Mouse (Mus musculus): ENCODE measurements at regions not wholly inside any gene's neighbourhood (a gene's known extent, or its start where the extent isn't known, plus 50 kb on each side); places are given as distances from the start of the nearest gene placed in this dataset.

GRCm38 (mm10) chr13:51970051-51970450, 123.6 kb downstream of the Gadd45g start:
- Histone ChIP-seq H3K27me3 (replicated peaks; ENCODE audit: control insufficient read depth, insufficient read depth, low read length) (no peaks in the 10 kb centered on the region), H3K4me3 (ENCODE audit: low read depth, low read length) (no peak overlapping the region), H3K4me1 (ENCODE audit: control insufficient read depth, insufficient read depth, low read length) (peaks cover 41% of the 10 kb centered on the region), H3K4me2 (ENCODE audit: low read depth, low read length) (no peak overlapping the region), H3K36me3 (ENCODE audit: control insufficient read depth, insufficient read depth, low read length) (no peaks in the 10 kb centered on the region), H3K27ac (replicated peaks; ENCODE audit: low read depth, low read length) (no peak overlapping the region), H3K9ac (ENCODE audit: low read depth, low read length) (no peak overlapping the region), H3K9me3 (ENCODE audit: control insufficient read depth, low read length) (no peaks in the 10 kb centered on the region)
- 77% methylated on average over 11 of the region's 11 CpGs for WGBS
- no peak for DNase-seq (ENCODE audit: low spot score)
- ATAC-seq (ENCODE audit: low read depth): no peak

GRCm38 (mm10) chr13:51972656-51973310, 126.3 kb downstream of the Gadd45g start:
- DNase-seq (ENCODE audit: low spot score) (no peak), ATAC-seq (ENCODE audit: low read depth) (no peak)
- Histone ChIP-seq H3K9ac (ENCODE audit: low read depth, low read length) (no peak overlapping the region), H3K4me3 (ENCODE audit: low read depth, low read length) (no peak overlapping the region), H3K27me3 (replicated peaks; ENCODE audit: control insufficient read depth, insufficient read depth, low read length) (no peaks in the 10 kb centered on the region), H3K4me1 (ENCODE audit: control insufficient read depth, insufficient read depth, low read length) (peaks cover 56% of the 10 kb centered on the region), H3K36me3 (ENCODE audit: control insufficient read depth, insufficient read depth, low read length) (no peaks in the 10 kb centered on the region), H3K4me2 (ENCODE audit: low read depth, low read length) (no peak overlapping the region), H3K27ac (replicated peaks; ENCODE audit: low read depth, low read length) (no peak overlapping the region; the same call in 1 of the 2 replicates), H3K9me3 (ENCODE audit: control insufficient read depth, low read length) (peaks cover 6% of the 10 kb centered on the region; the same call in 1 of the 2 replicates)
- WGBS: 50% methylated on average over 10 of the region's 12 CpGs

GRCm38 (mm10) chr13:51973461-51973860, 127.0 kb downstream of the Gadd45g start:
- 50% methylated on average over 10 of the region's 10 CpGs for WGBS
- peaks cover 9% of the 10 kb centered on the region; the same call in 1 of the 2 replicates for H3K9me3 ChIP-seq (ENCODE audit: control insufficient read depth, low read length)
- no peaks in the 10 kb centered on the region for H3K36me3 ChIP-seq (ENCODE audit: control insufficient read depth, insufficient read depth, low read length)
- ATAC-seq (ENCODE audit: low read depth) (no peak), DNase-seq (ENCODE audit: low spot score) (peak; percentile 86)
- H3K4me1 ChIP-seq (ENCODE audit: control insufficient read depth, insufficient read depth, low read length): peaks cover 53% of the 10 kb centered on the region
- no peak overlapping the region for H3K4me2 ChIP-seq (ENCODE audit: low read depth, low read length)
- no peak overlapping the region for H3K4me3 ChIP-seq (ENCODE audit: low read depth, low read length)
- no peak overlapping the region for H3K9ac ChIP-seq (ENCODE audit: low read depth, low read length)
- H3K27ac ChIP-seq (replicated peaks; ENCODE audit: low read depth, low read length): no peak overlapping the region; the same call in 1 of the 2 replicates
- no peaks in the 10 kb centered on the region for H3K27me3 ChIP-seq (replicated peaks; ENCODE audit: control insufficient read depth, insufficient read depth, low read length)

GRCm38 (mm10) chr13:51974101-51974500, 127.6 kb downstream of the Gadd45g start:
- 91% methylated on average over 5 of the region's 6 CpGs for WGBS
- H3K27me3 ChIP-seq (replicated peaks; ENCODE audit: control insufficient read depth, insufficient read depth, low read length): no peaks in the 10 kb centered on the region
- no peaks in the 10 kb centered on the region for H3K36me3 ChIP-seq (ENCODE audit: control insufficient read depth, insufficient read depth, low read length)
- no peak for DNase-seq (ENCODE audit: low spot score)
- H3K9ac ChIP-seq (ENCODE audit: low read depth, low read length): no peak overlapping the region
- H3K4me1 ChIP-seq (ENCODE audit: control insufficient read depth, insufficient read depth, low read length): peaks cover 49% of the 10 kb centered on the region
- H3K27ac ChIP-seq (replicated peaks; ENCODE audit: low read depth, low read length): no peak overlapping the region
- ATAC-seq (ENCODE audit: low read depth): no peak
- H3K9me3 ChIP-seq (ENCODE audit: control insufficient read depth, low read length): peaks cover 9% of the 10 kb centered on the region; the same call in 1 of the 2 replicates
- no peak overlapping the region for H3K4me3 ChIP-seq (ENCODE audit: low read depth, low read length)
- no peak overlapping the region for H3K4me2 ChIP-seq (ENCODE audit: low read depth, low read length)

GRCm38 (mm10) chr13:51975330-51975729, 128.9 kb downstream of the Gadd45g start:
- Histone ChIP-seq H3K9me3 (ENCODE audit: control insufficient read depth, low read length) (peaks cover 9% of the 10 kb centered on the region; the same call in 1 of the 2 replicates), H3K4me2 (ENCODE audit: low read depth, low read length) (0 out of 2 replicates have a peak overlapping the region, but pooled peaks have one; percentile 6), H3K4me3 (ENCODE audit: low read depth, low read length) (no peak overlapping the region), H3K27ac (replicated peaks; ENCODE audit: low read depth, low read length) (peak overlapping the region; percentile 52), H3K36me3 (ENCODE audit: control insufficient read depth, insufficient read depth, low read length) (no peaks in the 10 kb centered on the region), H3K27me3 (replicated peaks; ENCODE audit: control insufficient read depth, insufficient read depth, low read length) (no peaks in the 10 kb centered on the region), H3K9ac (ENCODE audit: low read depth, low read length) (no peak overlapping the region), H3K4me1 (ENCODE audit: control insufficient read depth, insufficient read depth, low read length) (peaks cover 40% of the 10 kb centered on the region)
- WGBS: 47% methylated on average over 10 of the region's 10 CpGs
- peak; percentile 48; the same call in 1 of the 2 replicates for ATAC-seq (ENCODE audit: low read depth)
- DNase-seq (ENCODE audit: low spot score): peak; percentile 65

- H3K36me3 ChIP-seq (ENCODE audit: control insufficient read depth, insufficient read depth, low read length): no peaks in the 10 kb centered on the region
- H3K9ac ChIP-seq (ENCODE audit: low read depth, low read length): no peak overlapping the region
- H3K4me3 ChIP-seq (ENCODE audit: low read depth, low read length): no peak overlapping the region
- ATAC-seq (ENCODE audit: low read depth) (peak; percentile 82), DNase-seq (ENCODE audit: low spot score) (peak; percentile 92)
- peaks cover 9% of the 10 kb centered on the region; the same call in 1 of the 2 replicates for H3K9me3 ChIP-seq (ENCODE audit: control insufficient read depth, low read length)
- WGBS: 34% methylated on average over 6 of the region's 7 CpGs
- H3K4me2 ChIP-seq (ENCODE audit: low read depth, low read length): 0 out of 2 replicates have a peak overlapping the region, but pooled peaks have one; percentile 6
- peaks cover 40% of the 10 kb centered on the region for H3K4me1 ChIP-seq (ENCODE audit: control insufficient read depth, insufficient read depth, low read length)
- peak overlapping the region; percentile 52 for H3K27ac ChIP-seq (replicated peaks; ENCODE audit: low read depth, low read length)
- no peaks in the 10 kb centered on the region for H3K27me3 ChIP-seq (replicated peaks; ENCODE audit: control insufficient read depth, insufficient read depth, low read length)
Observed at GRCm38 (mm10) chr13:51975801-51976601, 129.5 kb downstream of the Gadd45g start.

- Histone ChIP-seq H3K27ac (replicated peaks; ENCODE audit: low read depth, low read length) (peak overlapping the region; percentile 52), H3K4me3 (ENCODE audit: low read depth, low read length) (no peak overlapping the region), H3K36me3 (ENCODE audit: control insufficient read depth, insufficient read depth, low read length) (no peaks in the 10 kb centered on the region), H3K4me1 (ENCODE audit: control insufficient read depth, insufficient read depth, low read length) (peaks cover 40% of the 10 kb centered on the region), H3K9me3 (ENCODE audit: control insufficient read depth, low read length) (peaks cover 9% of the 10 kb centered on the region; the same call in 1 of the 2 replicates), H3K27me3 (replicated peaks; ENCODE audit: control insufficient read depth, insufficient read depth, low read length) (no peaks in the 10 kb centered on the region), H3K4me2 (ENCODE audit: low read depth, low read length) (no peak overlapping the region), H3K9ac (ENCODE audit: low read depth, low read length) (no peak overlapping the region)
- DNase-seq (ENCODE audit: low spot score) (no peak), ATAC-seq (ENCODE audit: low read depth) (no peak)
- WGBS: 60% methylated on average over 6 of the region's 6 CpGs
Observed at GRCm38 (mm10) chr13:51976620-51977214, 130.2 kb downstream of the Gadd45g start.

GRCm38 (mm10) chr13:51979301-51979977, 133.0 kb downstream of the Gadd45g start:
- Histone ChIP-seq H3K36me3 (ENCODE audit: control insufficient read depth, insufficient read depth, low read length) (no peaks in the 10 kb centered on the region), H3K27ac (replicated peaks; ENCODE audit: low read depth, low read length) (no peak overlapping the region), H3K9me3 (ENCODE audit: control insufficient read depth, low read length) (peaks cover 9% of the 10 kb centered on the region; the same call in 1 of the 2 replicates), H3K27me3 (replicated peaks; ENCODE audit: control insufficient read depth, insufficient read depth, low read length) (no peaks in the 10 kb centered on the region), H3K4me1 (ENCODE audit: control insufficient read depth, insufficient read depth, low read length) (peaks cover 21% of the 10 kb centered on the region), H3K9ac (ENCODE audit: low read depth, low read length) (no peak overlapping the region), H3K4me3 (ENCODE audit: low read depth, low read length) (no peak overlapping the region), H3K4me2 (ENCODE audit: low read depth, low read length) (no peak overlapping the region)
- whole genome bisulfite sequencing: 70% methylated on average over 5 of the region's 5 CpGs
- ATAC-seq (ENCODE audit: low read depth): no peak
- no peak for DNase-seq (ENCODE audit: low spot score)

Measured in embryonic facial prominence, embryonic 14.5 days (tissue).